Mouse (Mus musculus) CD4-positive, CD25-positive, alpha-beta regulatory T cell, adult 2 months (primary cell): ENCODE data around the gene Lypd1.

Experiments used
- DNase-seq: peaks from one replicate; pipeline ENCODE4 v3.0.0-alpha.2; 2012; ENCODE audit warnings: low read depth, low spot score

Gene Lypd1

DNA sequence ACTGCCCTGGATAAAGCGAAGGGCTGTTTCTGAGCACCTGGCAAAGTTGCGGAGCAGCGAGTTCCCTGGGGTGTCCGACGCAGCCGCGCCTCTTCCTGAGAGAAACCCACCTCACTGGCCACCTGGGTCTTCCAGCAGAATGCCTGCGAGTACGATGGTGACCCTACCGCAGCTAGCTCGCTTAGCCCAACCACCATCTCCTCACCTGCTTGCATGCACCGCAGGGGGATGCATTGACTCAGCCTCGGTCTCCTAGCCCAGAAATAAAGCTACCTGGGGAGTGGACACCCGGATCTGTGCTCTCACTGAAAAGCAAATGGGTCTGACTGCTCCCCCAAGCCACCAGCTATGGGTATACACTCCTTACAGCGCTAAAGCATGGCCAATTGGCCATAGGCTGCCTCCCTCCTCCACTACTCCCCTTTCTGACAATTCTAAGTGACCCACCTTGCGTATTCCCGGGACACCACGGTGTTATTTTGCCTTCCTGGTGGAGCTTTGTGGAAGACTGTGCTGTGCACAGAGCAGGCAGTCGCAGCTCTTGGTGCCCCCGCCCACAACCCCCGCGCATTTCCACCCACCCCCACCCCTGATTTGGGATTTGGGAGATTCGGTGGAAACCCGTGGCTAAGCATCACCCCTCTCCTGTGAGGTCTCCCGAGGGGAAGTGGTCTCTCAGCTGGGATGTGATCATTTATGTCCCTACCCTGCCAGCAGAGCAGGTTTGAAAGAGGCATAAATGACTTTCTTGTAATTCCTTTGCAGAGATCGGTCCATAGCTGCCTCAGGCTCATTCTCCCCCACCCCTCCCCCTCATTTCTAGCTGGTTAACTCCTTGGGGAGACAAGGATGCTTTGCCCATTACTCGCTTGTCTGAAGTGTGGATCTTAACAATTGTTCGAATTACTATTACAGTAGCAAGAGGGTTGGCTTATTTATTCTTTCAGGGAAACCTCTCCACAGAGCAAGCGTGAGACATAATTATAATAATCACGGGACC, at the start of gene Lypd1:
TSS of gene Lypd1 (minus strand) at position 501 of the 1,000 bp plus-strand sequence.
- DNase-seq = no peak

DNA sequence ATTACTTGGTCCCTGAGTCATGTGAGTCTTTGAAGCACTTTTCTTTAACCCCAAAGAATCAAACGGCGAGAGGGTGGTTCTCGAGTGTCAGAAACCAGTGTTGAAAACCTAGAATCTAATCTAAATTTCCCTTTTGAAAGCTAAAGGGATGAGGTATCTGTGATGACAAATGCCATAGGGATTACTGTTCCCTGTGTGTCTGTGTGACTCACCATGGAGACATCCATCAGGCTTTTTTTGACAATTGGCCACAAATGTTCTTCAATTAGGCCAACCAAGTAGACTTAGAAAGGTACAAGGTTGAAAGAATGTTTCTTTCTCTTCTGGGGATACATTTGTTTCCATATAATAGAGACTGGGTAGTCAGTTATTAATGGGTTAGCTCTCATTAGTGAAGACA, 38.1 kb upstream of the Lypd1 start:
- no peak for DNase-seq

DNA sequence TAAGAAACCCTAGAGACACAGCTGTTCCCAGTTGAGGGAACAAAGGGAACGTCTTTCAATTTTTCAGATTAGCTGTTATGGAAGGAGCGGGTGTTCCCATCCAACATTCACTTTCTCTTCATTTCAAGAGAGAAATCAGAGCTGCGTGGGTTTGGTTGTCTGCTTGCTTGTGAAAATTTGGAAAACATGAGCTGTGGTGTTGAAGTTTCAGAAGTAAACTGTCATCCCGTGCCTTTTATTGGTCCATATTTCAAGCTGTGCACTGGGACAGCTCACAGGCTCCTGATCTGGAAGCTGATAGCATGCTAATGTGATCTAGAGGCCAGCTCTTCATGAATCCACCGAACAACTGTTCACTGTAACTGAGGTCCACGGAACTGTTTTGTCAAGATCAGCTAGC, 36.2 kb upstream of the Lypd1 start:
- DNase-seq = no peak

DNA sequence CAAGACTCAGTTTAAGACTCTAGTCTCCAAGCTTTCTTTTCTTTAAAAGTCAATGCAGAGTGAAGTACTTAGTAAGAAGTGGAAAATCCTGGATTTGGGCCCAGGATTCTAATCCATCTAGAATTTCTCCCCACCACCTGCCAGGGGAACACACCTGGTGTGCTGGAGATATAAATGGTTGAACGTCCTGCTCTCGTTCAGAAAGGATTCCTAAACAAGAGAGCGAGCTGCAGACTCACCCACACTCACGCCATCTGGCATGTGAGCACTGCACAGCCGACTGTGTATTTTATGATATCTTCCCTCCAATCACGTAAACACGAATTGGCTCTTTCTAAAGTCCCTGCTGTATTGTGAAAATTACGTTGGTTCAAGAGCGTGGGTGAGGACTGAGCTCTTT, 32.2 kb upstream of the Lypd1 start:
- DNase-seq = no peak

DNA sequence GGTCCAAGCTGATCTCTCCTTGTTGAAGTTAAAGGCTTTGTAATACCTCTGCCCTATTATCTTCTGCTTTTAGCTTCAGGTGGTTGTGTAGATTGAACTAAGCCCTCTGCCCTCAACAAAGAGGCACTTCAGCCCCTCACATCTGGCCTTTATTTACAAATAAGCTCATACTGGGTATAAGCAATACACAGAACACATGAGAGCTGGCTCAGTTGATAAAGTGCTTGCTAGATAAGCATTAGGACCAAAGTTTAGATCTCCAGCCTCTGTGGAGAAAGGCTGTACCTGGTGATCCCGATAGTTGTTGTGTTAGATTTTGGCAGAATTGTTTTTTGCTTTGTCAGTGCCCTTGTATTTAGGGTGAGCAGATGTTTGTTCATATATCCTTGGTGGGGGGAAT, 30.4 kb upstream of the Lypd1 start:
- no peak for DNase-seq

DNA sequence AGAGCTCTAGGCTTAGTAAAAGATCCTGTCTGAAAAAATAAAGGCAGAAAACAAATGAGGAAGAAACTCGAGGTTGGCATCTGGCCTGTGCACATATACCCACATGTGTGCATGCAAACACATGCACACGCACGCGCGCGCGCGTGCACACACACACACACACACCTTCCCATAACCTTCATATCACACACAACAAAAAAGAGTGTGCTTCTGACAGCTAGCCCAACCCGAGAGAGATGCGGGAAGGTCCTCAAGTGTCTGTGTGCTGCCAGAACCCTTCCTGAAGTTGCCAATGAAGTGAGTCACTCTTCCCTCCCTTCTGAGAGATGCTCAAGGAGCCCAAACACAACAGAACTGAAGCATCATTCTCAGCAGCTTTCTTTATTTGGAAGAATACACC, 12.6 kb upstream of the Lypd1 start:
- DNase-seq = no peak

DNA sequence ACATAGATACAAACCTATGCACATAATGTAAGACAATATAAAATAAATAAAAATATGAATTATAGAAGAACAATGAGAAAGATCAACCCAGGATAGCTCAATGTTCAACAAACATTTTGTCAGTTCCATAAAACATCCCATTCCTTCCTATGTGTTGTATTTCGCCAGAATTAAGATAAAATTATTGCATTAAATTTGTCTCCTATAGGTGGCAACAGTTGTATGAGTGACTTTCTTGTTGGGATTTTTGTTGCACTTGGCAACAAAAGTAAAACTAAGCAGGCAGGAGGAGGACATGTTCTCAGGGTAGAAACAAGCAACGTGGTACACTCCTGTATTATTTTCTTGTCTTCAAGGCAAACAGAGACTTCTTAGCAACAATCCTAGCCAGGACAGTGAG, 10.2 kb upstream of the Lypd1 start:
- no peak for DNase-seq

DNA sequence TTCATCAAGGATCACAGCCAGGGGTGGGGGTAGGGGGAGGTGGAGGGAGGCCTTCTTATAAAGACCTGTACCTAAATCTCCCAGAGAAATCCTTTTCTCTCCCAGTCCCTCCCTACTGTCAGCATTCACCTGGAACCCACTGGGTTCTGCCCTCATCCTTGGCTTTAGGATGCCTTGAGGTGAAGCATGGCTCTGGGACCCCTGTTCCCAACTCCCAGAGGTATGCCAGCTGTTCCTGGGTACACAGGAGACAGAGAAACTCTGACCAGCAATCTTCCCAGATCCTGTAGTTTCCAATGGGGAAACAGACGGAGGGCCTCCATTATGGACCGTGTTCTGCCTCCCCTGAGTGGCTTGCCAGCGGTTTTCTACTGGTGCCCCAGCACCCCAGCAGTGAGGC, 7.8 kb upstream of the Lypd1 start:
- DNase-seq = no peak

DNA sequence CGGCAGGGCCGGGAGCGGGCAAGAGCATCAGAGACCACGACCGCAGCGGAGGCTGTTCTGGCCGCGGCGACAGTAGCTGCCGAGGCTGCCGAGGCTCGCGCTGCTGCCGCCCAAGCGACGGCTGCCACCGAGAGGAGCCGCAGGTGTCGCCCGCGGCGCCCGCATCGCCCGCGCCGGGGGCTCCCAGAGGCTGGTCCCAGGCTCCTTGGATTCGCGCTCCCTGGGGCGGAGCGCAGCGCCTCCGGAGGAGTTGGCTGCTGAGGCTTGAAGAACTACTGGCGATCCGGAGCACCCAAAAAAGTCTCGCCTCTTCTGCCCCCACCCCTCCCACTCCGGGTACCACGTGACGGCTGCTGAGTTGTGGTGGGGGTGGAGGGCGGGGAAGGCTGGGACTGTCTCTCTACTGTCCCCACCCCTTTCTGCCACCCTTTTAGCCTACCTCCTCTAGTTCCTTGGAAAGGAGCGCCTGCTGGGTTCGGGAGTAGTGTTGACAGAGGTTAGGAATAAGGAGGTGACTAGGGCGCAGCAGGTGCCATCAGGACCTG, 928 bp downstream of the Lypd1 start:
- DNase-seq = peak; percentile 2

DNA sequence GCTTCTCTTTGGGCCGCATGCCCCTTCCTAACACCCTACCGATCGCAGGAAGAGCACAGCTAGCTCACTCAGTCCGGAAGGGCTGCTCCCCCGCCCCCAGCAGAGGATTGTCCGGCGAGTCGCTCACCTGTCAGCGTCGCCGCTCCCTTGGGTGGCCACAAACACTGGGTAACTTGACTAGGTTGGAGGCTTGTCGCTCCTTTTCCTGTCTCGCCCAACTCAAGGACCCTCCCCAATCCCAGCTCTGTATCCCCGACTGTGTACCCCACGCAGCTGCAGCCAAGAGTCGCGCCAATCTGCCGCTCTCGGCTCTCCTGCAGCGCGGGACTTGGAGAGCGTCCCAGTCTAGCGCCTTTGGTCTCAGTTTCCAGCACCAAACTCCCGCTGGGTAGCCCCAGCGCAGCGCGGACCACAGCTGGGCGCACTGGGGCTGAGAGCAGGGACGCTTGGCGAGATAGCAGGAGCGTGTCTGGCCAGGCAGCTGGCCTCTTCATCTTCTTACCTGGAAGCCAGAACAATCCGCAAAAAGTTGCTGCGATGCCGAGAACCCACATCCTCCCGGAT, 1.5 kb downstream of the Lypd1 start:
- no peak for DNase-seq

DNA sequence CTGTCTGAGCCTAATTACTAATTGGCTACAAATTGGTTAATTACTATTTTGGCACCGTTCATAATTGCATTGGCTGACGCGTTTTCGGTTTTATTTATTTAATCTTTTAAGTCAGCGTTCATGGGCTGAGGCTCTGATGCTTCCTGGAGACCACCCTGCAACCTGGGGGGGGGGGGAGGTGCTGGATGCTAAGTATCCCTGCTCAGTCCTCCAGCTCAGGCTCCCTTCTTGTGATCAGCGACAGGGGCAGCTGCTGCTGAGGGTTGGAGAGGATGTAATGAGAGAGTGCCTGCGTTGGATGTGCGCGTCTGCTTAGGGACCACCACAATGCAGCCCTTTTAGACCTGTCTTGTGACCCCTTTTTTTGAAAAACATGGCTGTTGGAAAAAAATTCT, 2.0 kb downstream of the Lypd1 start:
- no peak for DNase-seq

DNA sequence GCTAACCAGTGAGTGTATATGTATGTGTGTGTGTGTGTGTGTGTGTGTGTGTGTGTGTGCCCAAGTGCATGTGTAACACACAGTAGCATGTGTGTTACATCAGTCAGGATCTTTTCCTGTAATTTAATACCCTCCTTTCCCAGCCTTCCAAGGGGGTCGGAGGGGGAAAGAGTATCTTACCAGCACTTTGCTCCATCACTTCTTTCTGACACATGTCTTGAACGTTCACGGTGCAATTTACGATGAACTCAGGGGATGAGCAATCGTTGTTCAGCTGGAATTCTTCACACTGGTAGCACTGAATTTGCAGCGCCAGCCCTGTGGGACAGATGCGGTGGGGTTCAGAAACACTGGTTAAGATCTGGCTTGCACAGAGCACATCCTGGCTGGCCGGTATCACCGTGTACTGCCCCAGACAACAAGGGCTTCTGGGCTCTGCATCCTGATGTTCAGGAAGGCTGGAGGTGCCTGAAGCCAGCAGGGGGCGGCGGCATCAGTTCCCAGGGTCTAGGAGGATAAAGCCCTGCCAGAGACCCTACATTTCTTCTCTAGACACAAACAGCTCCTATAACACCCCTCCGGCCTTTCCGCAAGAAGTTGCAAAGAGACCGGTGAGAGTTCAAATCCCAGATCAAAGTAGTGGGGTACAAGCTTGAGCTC, 2.6 kb downstream of the Lypd1 start:
- no peak for DNase-seq

DNA sequence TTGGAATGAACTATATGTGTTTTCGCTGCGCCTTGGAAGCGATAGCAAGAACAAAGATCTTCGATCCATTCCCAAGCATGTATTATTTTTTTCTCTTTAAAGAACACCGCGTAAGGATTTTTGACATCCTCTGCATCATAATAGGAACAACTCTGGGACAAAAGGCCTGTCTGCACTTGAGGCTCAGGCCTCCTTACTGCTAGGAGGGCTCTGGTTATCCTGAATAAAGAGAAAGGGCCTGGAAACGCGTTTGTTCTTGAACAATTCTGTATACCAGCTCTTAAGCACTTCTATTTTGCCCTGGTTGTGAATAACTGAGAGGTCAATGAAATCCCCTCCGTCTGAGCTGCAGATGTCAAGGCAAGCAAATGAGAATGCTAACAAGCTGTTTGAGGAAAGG, 19.7 kb downstream of the Lypd1 start:
- DNase-seq = no peak

DNA sequence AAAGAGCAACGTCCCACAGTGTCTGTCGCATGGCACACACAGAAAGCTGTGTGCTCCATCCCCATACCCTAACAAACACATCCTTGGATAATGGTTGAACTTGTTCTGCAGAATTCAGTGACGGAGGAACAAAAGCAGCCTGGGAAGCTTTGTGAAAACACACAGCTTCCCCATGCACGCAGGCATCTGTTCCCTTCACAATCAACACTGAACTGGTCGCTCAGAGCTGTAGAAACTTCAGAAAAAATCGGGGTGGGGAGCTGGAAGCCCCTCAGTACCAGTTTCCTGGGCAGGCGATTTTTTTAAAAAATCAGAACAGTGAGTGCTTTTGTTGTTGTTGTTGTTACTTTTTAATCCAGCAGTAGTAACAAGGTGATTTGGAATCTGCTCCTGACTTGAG, 42.8 kb downstream of the Lypd1 start:
- no peak for DNase-seq

DNA sequence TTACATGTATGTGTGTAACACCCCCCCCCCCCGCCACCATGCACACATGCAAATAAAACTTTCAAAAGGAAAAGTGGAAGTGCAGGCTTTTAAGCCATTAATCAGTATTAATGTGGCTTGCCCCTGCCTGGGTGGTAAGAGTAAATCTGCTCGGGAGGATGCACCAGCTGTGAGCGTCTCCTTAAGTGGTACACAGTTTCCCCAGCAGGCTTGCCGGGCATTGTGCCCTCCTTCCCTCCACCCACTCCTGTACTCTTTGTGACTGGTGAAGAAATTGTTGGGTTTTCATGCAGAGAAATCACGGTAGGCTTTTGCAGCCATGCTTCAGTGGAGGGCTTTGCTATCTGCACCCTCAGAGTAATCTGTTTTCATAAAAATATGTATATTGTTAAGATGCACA, 54.3 kb downstream of the Lypd1 start:
- no peak for DNase-seq

DNA sequence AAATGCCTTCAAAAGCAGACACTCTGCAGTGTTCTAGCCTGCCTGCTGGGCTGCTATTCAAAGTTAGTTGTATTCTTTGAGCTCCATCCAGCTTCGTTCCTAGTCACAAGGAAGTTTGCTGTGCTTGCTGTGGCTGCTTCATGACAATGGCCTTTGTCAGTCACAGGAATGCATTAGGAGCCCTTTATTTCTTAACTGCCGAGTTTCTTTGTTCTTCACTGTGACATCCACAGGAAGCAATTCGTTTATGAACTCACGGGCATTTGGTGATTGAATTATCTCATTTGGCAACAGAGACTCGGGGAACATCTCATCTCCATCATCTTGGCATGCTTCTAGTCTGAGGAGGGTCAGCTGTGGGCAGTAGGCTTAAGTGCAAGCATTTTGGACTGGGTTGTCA, 58.3 kb downstream of the Lypd1 start:
- no peak for DNase-seq

DNA sequence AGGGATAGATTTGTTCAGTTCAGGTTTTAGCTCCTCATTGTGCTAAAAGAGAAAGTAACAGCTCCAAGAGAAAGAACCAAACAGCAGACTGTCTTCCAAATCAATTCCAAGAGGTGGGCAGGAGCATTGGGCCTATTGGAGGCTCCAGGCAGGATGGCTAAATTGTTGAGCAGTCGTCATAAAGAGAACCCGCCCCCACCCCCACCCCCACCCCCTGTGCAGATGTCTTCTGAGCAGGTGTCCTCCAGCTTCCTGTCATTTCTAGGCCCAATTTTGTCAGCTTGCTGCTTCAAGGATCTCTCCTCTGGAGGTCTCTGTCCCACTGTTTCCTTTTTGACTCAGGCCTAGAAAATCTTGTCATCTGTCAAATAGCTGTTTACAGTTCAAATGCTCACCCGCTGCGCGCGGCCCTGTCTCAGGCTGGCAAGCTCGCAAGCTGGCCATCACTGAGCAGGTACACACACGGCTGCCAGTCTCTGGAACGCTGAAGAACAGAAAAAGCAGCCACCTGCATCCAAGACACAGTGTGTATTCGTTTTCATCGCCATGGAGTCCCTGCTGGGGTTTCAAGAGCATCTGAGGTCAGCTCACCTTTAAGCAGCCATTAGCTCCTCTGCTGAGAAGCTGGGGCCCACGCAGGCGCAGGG, 73.0 kb downstream of the Lypd1 start:
- DNase-seq = no peak

DNA sequence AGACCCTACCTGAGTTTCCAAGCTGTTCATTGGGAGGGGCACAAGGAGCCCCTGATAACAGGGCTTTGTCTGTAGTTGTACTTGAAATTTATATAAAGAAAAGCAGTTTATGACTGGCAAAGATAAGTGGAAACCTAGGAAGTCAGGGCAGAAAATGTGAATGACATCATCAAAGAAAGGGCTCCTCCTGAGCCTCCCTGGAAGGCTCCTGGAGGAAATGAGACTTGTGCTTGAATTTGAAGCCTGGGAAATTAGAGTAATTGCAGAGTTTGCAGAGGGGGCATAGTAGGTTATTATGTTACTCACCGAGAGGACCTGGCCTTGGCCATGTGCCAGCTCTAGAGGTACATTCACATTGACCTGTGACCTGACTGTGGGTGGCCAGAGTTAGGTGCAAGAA, 75.4 kb downstream of the Lypd1 start:
- DNase-seq = no peak

DNA sequence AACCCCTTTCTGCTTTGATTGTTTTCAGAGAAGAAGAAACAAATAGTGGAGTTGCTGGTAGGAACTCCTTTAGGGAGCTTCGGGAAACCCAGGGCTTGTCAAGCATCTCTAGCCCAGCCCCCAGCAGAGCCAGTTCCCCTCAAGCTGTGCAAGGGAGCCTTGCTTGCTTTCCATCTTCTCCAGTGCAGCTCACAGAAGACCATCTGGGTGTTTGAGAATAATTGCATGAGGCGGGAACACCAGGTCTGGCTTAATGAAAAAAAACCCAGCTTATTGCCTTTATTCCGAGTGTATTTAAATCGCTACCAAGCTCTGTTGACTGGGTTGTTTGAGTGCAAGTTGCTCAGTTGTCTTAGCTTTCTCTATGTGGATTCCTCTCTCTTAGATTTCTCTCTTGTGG, 89.3 kb downstream of the Lypd1 start:
- no peak for DNase-seq

DNA sequence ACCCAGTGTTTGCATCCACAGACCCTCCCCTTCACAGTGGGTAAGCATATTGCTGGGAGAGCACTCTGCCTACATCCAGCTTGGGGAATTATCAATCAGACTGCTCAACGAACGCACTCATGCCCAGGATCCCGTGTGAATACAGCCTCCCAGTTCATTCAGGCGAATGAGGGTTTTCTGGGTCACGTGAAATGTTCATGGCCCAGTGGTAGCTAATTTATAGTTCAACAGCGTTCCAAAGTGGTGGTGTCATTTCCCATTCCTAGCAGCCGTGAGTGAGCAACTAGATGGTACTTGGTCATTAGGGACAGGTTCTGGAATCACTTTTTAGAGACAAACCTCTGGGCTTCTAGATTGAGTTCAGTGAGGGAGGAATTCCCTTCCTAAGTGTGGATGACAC, 91.8 kb downstream of the Lypd1 start:
- no peak for DNase-seq
